Mouse (Mus musculus) B cell, adult 2 months (primary cell): ENCODE data around the gene Cd2bp2.

Experiments
- DNase-seq, 2 experiments: peaks; one replicate each; pipeline ENCODE4 v3.0.0; 2022

Cd2bp2 gene

GRCm38 (mm10) chr7:127195544-127196295, at the start of gene Cd2bp2:
TSS of gene Cd2bp2 (minus strand) at chr7:127196050.
- DNase-seq = peak; percentile 91 to 94

- no peak for DNase-seq
Measured at GRCm38 (mm10) chr7:127244658-127245510, 49.0 kb upstream of the Cd2bp2 start.

- peak; percentile 94 to 95 for DNase-seq
Measured at GRCm38 (mm10) chr7:127243870-127244657, 48.2 kb upstream of the Cd2bp2 start, which contains the start of gene Zfp771. TSS of gene Zfp771 (plus strand) at chr7:127244274.

GRCm38 (mm10) chr7:127243361-127243867, 47.6 kb upstream of the Cd2bp2 start:
- DNase-seq = no peak

- no peak for DNase-seq
Measured at GRCm38 (mm10) chr7:127234777-127235176, 38.9 kb upstream of the Cd2bp2 start.

GRCm38 (mm10) chr7:127233765-127234164, 37.9 kb upstream of the Cd2bp2 start:
- no peak for DNase-seq

GRCm38 (mm10) chr7:127233368-127233749, 37.5 kb upstream of the Cd2bp2 start:
- no peak for DNase-seq

- peak; percentile 80 to 83 for DNase-seq
Measured at GRCm38 (mm10) chr7:127232622-127233367, 36.9 kb upstream of the Cd2bp2 start, which contains the start of the genes Zfp553 and Sept1. TSS of gene Zfp553 (plus strand) at chr7:127233061. TSS of gene Sept1 (minus strand) at chr7:127233130.

- no peak for DNase-seq
Measured at GRCm38 (mm10) chr7:127231826-127232621, 36.2 kb upstream of the Cd2bp2 start.

GRCm38 (mm10) chr7:127231376-127231775, 35.5 kb upstream of the Cd2bp2 start:
- DNase-seq = no peak

GRCm38 (mm10) chr7:127228615-127229303, 32.9 kb upstream of the Cd2bp2 start:
- DNase-seq = peak; percentile 88 to 90

GRCm38 (mm10) chr7:127225147-127225995, 29.5 kb upstream of the Cd2bp2 start:
- no peak for DNase-seq

- DNase-seq = no peak
Measured at GRCm38 (mm10) chr7:127224616-127225015, 28.8 kb upstream of the Cd2bp2 start.

GRCm38 (mm10) chr7:127223515-127224478, 27.9 kb upstream of the Cd2bp2 start:
- DNase-seq = no peak

GRCm38 (mm10) chr7:127223106-127223505, 27.3 kb upstream of the Cd2bp2 start:
- DNase-seq = no peak

GRCm38 (mm10) chr7:127220440-127220839, 24.6 kb upstream of the Cd2bp2 start:
- DNase-seq = peak in 1 of 2 experiments; percentile 28

- DNase-seq = no peak
Measured at GRCm38 (mm10) chr7:127218670-127219069, 22.8 kb upstream of the Cd2bp2 start.
